Mouse (Mus musculus) embryonic facial prominence, embryonic 11.5 days (tissue): Measurements from ENCODE around the gene Dvl3. TPM values are rescaled to one million over a fixed set of nuclear protein-coding genes. Genes with fewer than 3 reads are reported as not detected.
A peak's percentile ranks its signal among the peaks of the same experiment; 100 is the strongest.
"Not testable (repeated sequence)": the region's sequence is repeated elsewhere in the genome, so short reads cannot be mapped to it uniquely, and the experiment has no call there.

ENCODE experiments used
- ATAC-seq: fragments of 200-750 bp; cut with Nextera tagmentation; replicated peaks from 2 replicates; pipeline ENCODE4 v1.8.0; 2017; ENCODE audit warnings: low read depth; ENCODE audit not compliant: insufficient number of reproducible peaks, low FRiP score, low TSS enrichment
- DNase-seq: peaks from one replicate; pipeline ENCODE4 v3.0.0-alpha.2; 2015; ENCODE audit warnings: low spot score
- H3K27ac ChIP-seq: fragments of 300-500 bp; sonication (generic); replicated peaks from 2 replicates; pipeline ENCODE4 v1.5.1; 2014; ENCODE audit warnings: mild to moderate bottlenecking, low read depth, low read length, control low read depth
- H3K27me3 ChIP-seq: fragments of 300-500 bp; sonication (generic); 2 replicates; pipeline ENCODE4 v1.6.1; 2014; ENCODE audit warnings: mild to moderate bottlenecking, low read length, moderate library complexity, mixed read lengths; ENCODE audit not compliant: control insufficient read depth, insufficient read depth
- H3K36me3 ChIP-seq: fragments of 300-500 bp; sonication (generic); replicated peaks from 2 replicates; pipeline ENCODE4 v1.6.1; 2014; ENCODE audit warnings: low read depth, mild to moderate bottlenecking, low read length, moderate library complexity, mixed read lengths; ENCODE audit not compliant: control insufficient read depth, insufficient read depth
- H3K4me1 ChIP-seq: fragments of 300-500 bp; sonication (generic); 2 replicates; pipeline ENCODE4 v1.6.1; 2014; ENCODE audit warnings: low read length, mixed read lengths; ENCODE audit not compliant: control insufficient read depth, insufficient read depth
- H3K4me2 ChIP-seq: fragments of 300-500 bp; sonication (generic); 2 replicates; pipeline ENCODE4 v1.6.1; 2014; ENCODE audit warnings: low read depth, mild to moderate bottlenecking, control low read depth, low read length, moderate library complexity
- H3K4me3 ChIP-seq: fragments of 300-500 bp; sonication (generic); 2 replicates; pipeline ENCODE4 v1.5.1; 2014; ENCODE audit warnings: low read depth, low read length, control low read depth
- H3K9ac ChIP-seq: fragments of 300-500 bp; sonication (generic); replicated peaks from 2 replicates; pipeline ENCODE4 v1.6.1; 2014; ENCODE audit warnings: mild to moderate bottlenecking, control low read depth, low read length
- H3K9me3 ChIP-seq: fragments of 300-500 bp; sonication (generic); replicated peaks from 2 replicates; pipeline ENCODE4 v1.6.1; 2016; ENCODE audit warnings: mild to moderate bottlenecking, low read length, inconsistent platforms, mixed read lengths; ENCODE audit not compliant: control insufficient read depth
- WGBS: fragments of 180-500 bp; shearing (Covaris S2); extraction: QIAGEN DNeasy Blood & Tissue Kit; methylation state at CpG from one replicate; pipeline ENCODE4 v1.1.7; 2014; 5-methylcytosine and 5-hydroxymethylcytosine counted together
- polyA plus RNA-seq: library from polyadenylated mRNA; unstranded; fragments of >200 nt; fragmentation: Nextera tagmentation; extraction: Ambion mirVana; gene quantifications from 2 replicates; pipeline ENCODE4 v1.2.1, GENCODE M21; 2014

Gene Dvl3
- polyA plus RNA-seq, 1 experiment from 2014 or later = 37.1 TPM

DNA sequence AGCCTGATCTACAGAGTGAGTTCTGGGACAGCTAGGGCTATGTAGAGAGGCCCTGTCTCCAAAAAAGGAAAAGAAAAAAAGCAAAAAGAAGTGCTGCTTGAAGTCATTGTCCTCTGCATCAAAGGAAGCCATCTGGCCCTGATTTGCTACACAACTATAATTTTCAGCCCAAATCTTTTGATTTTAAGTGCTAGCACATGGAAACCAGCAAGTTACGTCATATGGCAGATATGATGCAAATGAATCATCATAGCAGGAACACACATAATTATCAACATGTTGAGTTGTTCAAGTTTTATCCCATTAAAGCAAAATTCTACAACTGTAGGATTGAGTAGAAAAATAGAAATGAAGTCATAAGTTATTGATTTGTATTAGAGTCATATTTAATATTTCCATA, 28.6 kb upstream of the Dvl3 start:
- no peaks in the 10 kb centered on the region for H3K36me3 ChIP-seq
- 78% methylated on average over 1 of the region's 1 CpGs for WGBS
- ATAC-seq = no peak

DNA sequence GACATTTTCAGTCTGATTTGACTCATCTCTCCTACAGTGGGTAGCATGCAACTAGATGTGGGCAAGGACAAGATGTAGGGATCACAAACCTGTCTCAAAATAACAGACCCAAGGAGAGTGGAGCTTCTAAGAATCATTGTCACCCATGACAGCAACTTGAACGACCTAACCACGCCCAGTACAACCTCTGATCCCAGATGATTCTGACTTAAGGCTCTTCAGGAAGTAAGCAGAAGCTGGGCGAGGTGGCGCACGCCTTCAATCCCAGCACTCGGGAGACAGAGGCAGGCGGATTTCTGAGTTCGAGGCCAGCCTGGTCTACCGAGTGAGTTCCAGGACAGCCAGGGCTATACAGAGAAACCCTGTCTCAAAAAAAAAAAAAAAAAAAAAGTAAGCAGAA, 28.0 kb upstream of the Dvl3 start:
- H3K27ac ChIP-seq, H3K36me3 ChIP-seq, ATAC-seq, H3K4me3 ChIP-seq, H3K4me1 ChIP-seq, H3K9me3 ChIP-seq, H3K4me2 ChIP-seq, H3K27me3 ChIP-seq, DNase-seq, H3K9ac ChIP-seq: not testable (repeated sequence)
- WGBS = 88% methylated on average over 9 of the region's 9 CpGs

More for the DNA sequence above, 28.6 kb upstream of the Dvl3 start:
- H3K4me2 ChIP-seq = no peak overlapping the region
- no peaks in the 10 kb centered on the region for H3K9me3 ChIP-seq
- no peak overlapping the region for H3K27ac ChIP-seq
- no peaks in the 10 kb centered on the region for H3K4me1 ChIP-seq
- peak; percentile 9 for DNase-seq
- no peak overlapping the region for H3K9ac ChIP-seq
- H3K27me3 ChIP-seq = no peaks in the 10 kb centered on the region
- no peak overlapping the region for H3K4me3 ChIP-seq

DNA sequence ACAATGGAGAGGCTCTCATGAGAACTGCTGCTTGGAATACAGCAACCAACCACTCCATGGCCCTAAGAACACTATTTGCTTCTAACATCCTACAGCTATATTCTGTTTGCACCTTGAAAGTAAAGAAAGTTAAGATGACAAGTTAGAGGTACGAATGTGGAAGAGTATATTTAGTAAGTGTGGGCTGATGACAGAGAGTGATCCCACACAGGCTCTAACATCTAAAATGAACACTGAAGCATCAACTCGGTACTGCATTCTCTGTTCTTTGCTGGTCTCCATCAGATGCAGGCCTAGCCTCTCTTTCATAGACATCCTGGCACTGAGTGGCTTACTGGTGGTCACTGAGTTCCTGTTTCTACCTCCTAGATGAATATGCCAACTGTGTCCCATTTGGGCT, 27.5 kb upstream of the Dvl3 start:
- ATAC-seq (no peak), DNase-seq (no peak)
- Histone ChIP-seq H3K4me3 (no peak overlapping the region), H3K4me2 (no peak overlapping the region), H3K9me3 (no peaks in the 10 kb centered on the region), H3K9ac (no peak overlapping the region), H3K27ac (no peak overlapping the region), H3K36me3 (no peaks in the 10 kb centered on the region), H3K27me3 (no peaks in the 10 kb centered on the region), H3K4me1 (no peaks in the 10 kb centered on the region)
- 83% methylated on average over 2 of the region's 2 CpGs for WGBS

DNA sequence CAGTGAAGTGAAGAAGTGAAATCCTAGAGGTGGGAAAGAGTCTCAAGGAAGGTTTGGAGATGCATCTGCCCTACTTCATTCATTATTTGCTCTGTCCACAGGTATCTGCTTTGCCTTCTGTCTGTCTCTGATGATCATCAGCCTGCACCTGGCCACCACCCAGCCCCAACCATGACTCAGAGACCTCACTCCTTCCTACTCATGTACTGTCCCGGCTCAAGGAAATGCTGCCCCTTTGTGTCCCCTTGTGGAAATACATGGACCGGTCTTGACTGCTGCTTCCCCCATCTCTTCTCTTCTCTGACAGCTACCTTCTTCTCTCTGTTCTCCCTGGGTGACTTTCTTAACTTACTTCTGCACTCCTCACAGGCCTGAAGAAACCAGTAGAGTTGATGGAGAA, 26.2 kb upstream of the Dvl3 start:
- DNase-seq = no peak
- H3K27me3 ChIP-seq = no peaks in the 10 kb centered on the region
- WGBS = 36% methylated on average over 2 of the region's 2 CpGs
- no peaks in the 10 kb centered on the region for H3K36me3 ChIP-seq
- no peaks in the 10 kb centered on the region for H3K4me1 ChIP-seq
- H3K4me2 ChIP-seq = no peak overlapping the region
- ATAC-seq = no peak
- H3K9me3 ChIP-seq = no peaks in the 10 kb centered on the region
- no peak overlapping the region for H3K4me3 ChIP-seq
- H3K27ac ChIP-seq = no peak overlapping the region
- no peak overlapping the region for H3K9ac ChIP-seq

DNA sequence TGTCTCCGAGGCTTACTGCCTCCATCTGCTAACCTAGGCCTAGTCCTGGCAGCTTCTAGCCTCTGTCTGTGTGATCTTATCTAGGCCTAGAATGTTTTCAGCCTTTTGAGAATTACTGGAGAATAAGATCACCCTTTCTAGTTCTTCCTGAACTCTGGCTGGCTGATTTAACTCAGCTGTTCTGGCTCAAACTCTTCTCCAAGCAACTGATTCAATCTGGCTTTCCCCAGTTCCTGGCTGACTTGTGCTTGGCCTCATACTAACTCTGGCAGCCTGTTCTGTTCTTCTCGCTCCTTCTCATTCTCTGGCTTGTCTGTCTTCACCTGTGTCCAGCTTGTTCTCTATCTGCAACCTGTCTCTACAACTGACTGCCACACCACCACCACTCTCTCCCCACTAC, 25.5 kb upstream of the Dvl3 start:
- H3K9me3 ChIP-seq = no peaks in the 10 kb centered on the region
- no peaks in the 10 kb centered on the region for H3K27me3 ChIP-seq
- H3K9ac ChIP-seq = no peak overlapping the region
- ATAC-seq = no peak
- no peak overlapping the region for H3K4me2 ChIP-seq
- H3K4me1 ChIP-seq = no peaks in the 10 kb centered on the region
- H3K4me3 ChIP-seq = no peak overlapping the region
- 66% methylated on average over 2 of the region's 2 CpGs for WGBS
- no peak overlapping the region for H3K27ac ChIP-seq
- DNase-seq = no peak
- no peaks in the 10 kb centered on the region for H3K36me3 ChIP-seq

DNA sequence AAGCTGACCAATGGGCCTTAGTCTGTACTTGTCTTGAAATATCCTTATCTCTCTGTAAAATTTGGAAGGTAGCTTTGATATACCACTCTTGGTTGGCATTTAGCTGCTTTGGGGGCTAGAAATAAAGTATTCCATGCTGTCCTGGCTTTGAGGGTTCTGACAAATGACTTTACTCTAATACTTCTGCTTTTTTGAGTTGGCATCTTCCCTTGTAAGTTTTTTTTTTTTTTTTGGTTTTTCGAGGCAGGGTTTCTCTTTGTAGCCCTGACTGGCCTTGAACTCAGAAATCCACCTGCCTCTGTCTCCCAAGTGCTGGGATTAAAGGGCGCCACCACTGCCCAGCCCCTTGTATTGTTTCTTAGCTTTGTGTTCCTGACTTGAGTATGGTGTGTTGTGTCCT, 23.3 kb upstream of the Dvl3 start:
- Histone ChIP-seq H3K4me1 (no peaks in the 10 kb centered on the region; the same call in 1 of the 2 replicates), H3K27me3 (no peaks in the 10 kb centered on the region), H3K27ac (no peak overlapping the region), H3K9me3 (no peaks in the 10 kb centered on the region), H3K4me3 (no peak overlapping the region), H3K36me3 (no peaks in the 10 kb centered on the region), H3K9ac (no peak overlapping the region), H3K4me2 (no peak overlapping the region)
- DNase-seq = no peak
- 71% methylated on average over 2 of the region's 2 CpGs for WGBS
- no peak for ATAC-seq

DNA sequence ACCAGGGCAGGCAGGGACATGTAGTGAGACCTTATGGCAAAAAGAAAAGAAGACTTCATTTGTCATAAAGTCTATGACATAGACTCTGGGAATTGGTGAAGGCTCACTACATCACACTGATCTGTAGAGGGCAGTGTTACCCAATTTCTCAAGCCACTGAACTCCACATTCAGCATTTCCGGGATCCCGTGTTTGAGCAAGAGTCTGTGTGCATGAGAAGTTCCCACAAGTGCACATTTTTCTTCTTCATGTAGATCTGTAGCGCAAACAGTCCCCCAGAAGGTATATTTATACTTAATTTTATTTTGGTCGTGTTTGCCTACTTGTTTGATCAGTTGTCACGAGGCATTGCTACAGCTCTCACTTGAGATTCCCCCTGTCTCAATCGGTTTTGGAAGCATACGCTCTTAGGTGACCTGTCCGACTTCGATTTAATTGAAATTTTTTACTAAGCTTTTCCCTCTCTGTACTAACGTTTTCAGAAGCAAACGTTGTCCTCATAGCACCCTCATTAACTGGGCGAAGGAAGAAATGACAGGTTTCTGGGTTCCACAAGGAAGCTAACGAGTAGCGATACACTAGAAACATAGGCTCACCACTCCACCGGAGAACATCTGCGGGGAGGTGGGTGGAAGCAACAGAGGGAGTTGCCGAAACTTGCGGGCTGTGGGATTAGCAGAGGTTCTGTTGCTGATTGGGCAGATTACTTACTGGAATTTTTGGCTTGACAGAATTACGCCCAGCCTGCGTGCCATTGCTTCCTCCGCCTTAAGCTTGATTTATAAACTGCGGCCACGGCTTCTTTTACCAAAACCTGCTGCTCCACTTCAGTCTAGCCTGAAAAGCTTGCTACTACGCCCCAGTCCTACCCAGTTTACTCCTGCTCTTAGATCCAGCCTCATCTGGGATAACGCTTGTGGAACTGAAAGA, 19.8 kb upstream of the Dvl3 start:
- H3K27ac ChIP-seq = no peak overlapping the region
- no peak overlapping the region; the same call in 1 of the 2 replicates for H3K9ac ChIP-seq
- H3K4me1 ChIP-seq = no peaks in the 10 kb centered on the region; the same call in 1 of the 2 replicates
- H3K4me3 ChIP-seq = peak overlapping the region; percentile 9
- peaks cover 4% of the 10 kb centered on the region for H3K36me3 ChIP-seq
- H3K27me3 ChIP-seq = no peaks in the 10 kb centered on the region
- ATAC-seq = no peak
- H3K4me2 ChIP-seq = peak overlapping the region; percentile 29
- WGBS = 15% methylated on average over 25 of the region's 25 CpGs
- peak; percentile 85 for DNase-seq
- no peaks in the 10 kb centered on the region for H3K9me3 ChIP-seq

DNA sequence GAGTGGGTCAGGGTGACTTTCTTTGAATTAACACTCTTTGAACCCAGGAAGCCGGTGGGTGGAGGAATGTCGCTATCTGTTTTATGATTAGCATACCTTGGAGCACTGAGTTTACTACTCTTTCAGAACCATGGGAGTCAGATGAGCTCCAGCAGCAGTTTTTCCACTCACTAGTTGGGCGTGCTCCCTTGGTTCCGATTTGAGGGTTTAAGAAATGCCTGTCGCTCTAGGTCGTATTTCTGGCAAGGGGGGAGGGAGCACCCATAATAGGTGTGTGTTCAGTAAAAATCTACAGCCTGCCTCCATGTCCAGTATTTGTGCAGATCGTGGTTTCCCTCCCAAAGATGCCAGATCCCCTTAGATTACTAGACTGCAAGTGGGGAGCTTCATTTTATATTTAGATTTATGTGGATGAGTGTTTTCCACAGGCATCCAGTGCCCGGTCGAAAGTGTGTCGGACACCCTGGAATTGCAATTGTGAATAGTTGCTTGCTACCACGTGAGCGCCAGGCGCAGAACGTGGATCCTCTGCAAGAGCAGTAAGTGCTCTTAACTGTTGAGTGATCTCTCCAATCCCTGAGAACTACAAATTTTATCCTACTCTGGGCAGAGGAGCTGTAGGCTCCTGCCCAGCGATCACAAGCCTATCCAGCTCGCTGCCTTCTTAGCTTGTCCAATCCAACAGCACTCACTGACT, 18.7 kb upstream of the Dvl3 start:
- ATAC-seq = no peak
- no peak overlapping the region for H3K27ac ChIP-seq

More for the DNA sequence above, 18.7 kb upstream of the Dvl3 start:
- 9% methylated on average over 16 of the region's 16 CpGs for WGBS
- Histone ChIP-seq H3K36me3 (peaks cover 8% of the 10 kb centered on the region), H3K9ac (peak overlapping the region; percentile 92), H3K4me1 (no peaks in the 10 kb centered on the region; the same call in 1 of the 2 replicates), H3K4me3 (peak overlapping the region; percentile 80), H3K27me3 (no peaks in the 10 kb centered on the region), H3K4me2 (peak overlapping the region; percentile 68), H3K9me3 (no peaks in the 10 kb centered on the region)
- DNase-seq = no peak
